Mouse (Mus musculus) thymus, adult 2 months (tissue): Measurements from ENCODE around the gene Adam12.

ENCODE experiments used
- CTCF ChIP-seq: fragments of 200-500 bp; IDR thresholded peaks from 2 replicates; pipeline ENCODE4 v1.5.1; 2012; ENCODE audit warnings: mild to moderate bottlenecking, control low read depth, low read length, moderate library complexity, borderline replicate concordance; ENCODE audit not compliant: control insufficient read depth, poor library complexity, insufficient read depth; ENCODE audit errors: extremely low read depth
- POLR2A ChIP-seq: fragments of 200-500 bp; IDR thresholded peaks from 2 replicates; pipeline ENCODE4 v1.6.1; 2012; ENCODE audit warnings: mild to moderate bottlenecking, low read length, control low read depth, moderate library complexity; ENCODE audit not compliant: control insufficient read depth, poor library complexity, insufficient read depth; ENCODE audit errors: extremely low read depth

DNA sequence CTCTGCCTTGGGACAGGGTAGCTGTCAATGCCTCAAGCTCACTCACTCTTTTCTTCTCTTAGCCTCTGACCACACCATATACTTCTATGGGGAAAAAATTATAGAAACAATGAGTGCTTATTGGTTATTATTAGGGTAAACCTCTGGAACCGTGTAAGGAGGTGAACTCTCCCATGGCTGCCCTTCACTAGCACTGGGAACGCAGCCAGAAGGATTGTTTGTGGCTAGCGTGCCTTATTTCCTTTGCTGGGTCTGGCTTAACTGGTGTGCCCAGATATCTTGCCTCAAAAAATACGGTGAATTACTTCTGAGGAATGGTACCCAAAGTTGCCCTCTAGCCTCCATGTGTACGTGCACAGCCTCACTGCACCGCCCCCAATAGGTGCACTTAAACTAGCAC lies 43.4 kb downstream of the Adam12 start:
- TF ChIP-seq CTCF (no peak), POLR2A (no peak)
